9 mouse cellular contexts compared by ENCODE assay signal in the genomic region with DNA sequence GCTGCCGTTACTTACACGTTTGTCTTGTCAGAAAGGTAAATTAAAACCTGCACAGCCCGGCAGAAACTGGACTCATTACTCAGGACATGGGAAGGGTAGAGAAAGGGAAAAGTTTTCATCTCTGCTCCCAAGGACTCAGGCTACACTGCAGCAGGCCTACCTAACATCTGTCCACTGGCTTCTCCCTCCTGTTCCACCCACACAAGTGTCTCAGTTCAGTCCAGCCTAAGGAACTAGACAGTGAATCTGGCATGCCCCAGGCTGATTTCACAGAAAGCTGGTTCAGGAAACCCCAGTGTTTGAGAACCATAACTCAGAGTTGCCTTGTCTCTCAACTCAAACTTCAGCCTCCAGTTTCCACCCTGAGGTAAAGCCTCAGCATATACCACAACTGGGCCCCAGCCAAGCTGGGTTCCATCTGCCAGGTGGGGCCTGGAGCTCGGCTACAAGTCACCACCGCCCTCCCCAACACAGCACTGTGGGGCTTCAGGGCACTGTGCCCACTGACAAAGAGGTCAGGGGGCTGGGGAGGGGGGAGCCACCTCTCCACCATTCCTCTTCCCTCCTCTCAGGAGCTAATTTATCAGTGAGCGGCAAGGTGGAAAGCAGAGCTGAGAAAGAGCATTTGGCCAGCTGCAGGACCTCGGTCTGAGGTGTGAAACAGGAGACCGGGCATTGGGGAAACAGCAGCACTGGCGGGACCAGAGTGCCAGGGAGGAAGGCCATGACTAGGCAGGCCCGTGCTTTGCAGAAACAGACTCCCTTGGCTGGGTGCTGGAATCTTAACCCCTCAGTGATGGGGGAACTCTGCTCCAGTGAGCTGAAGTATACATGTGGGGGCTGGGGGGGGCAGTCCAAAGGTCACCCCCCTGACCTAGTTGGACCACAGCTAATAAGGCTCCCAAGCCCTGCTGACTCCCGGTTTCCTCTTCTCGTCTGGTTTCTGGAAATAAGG. TPM values are rescaled to one million over a fixed set of nuclear protein-coding genes. Genes with fewer than 3 reads are reported as not detected.
DNase-seq lines count a peak whose midpoint lies in the region; ATAC-seq lines count a peak whose summit lies in the region.
"Had no signal": no experiment of that assay in that cellular context is flagged by ENCODE, and none has a peak within 500 bp of the region (broad histone marks: within the 10 kb centered on the region; RNA-seq: fewer than 3 reads in every experiment).

No protein-coding gene starts in this region.

- no peaks in the 10 kb centered on the region for H3K27me3 ChIP-seq in hindbrain, embryonic 16.5 days (replicated peaks; ENCODE audit: control insufficient read depth, insufficient read depth, low read length)
- H3K27me3 ChIP-seq in liver, embryonic 13.5 days: no peaks in the 10 kb centered on the region

- no peak overlapping the region for H3K4me3 ChIP-seq in hindbrain, embryonic 16.5 days (ENCODE audit: low read length)
- no peak overlapping the region for H3K4me3 ChIP-seq in liver, embryonic 13.5 days (replicated peaks)

- H3K9me3 ChIP-seq in hindbrain, embryonic 16.5 days (ENCODE audit: control insufficient read depth, low read length): no peaks in the 10 kb centered on the region
- H3K9me3 ChIP-seq in liver, embryonic 13.5 days (replicated peaks): no peaks in the 10 kb centered on the region

- no peak overlapping the region for H3K4me2 ChIP-seq in hindbrain, embryonic 16.5 days (ENCODE audit: low read length)
- H3K4me2 ChIP-seq in liver, embryonic 13.5 days: no peak overlapping the region

- ATAC-seq in common myeloid progenitor, adult 5-6 weeks (replicated peaks; ENCODE audit: low read depth, poor library complexity, severe bottlenecking): peak; percentile 42; the same call in 1 of the 2 replicates
- no peak for ATAC-seq in hindbrain, embryonic 16.5 days
- no peak for ATAC-seq in liver, embryonic 13.5 days (ENCODE audit: low read depth)
- no peak for ATAC-seq in activated CD4-positive, CD25-positive, alpha-beta regulatory T cell, adult 4 months

- H3K9ac ChIP-seq in hindbrain, embryonic 16.5 days (ENCODE audit: low read depth, low read length): no peak overlapping the region
- H3K9ac ChIP-seq in liver, embryonic 13.5 days: no peak overlapping the region

- WGBS in hindbrain, embryonic 16.5 days: 58% methylated on average over 12 of the region's 12 CpGs
- 55% methylated on average over 12 of the region's 12 CpGs for WGBS in liver, embryonic 13.5 days (ENCODE audit: insufficient replicate concordance)

- H3K36me3 ChIP-seq in hindbrain, embryonic 16.5 days (ENCODE audit: control insufficient read depth, insufficient read depth, low read length): no peaks in the 10 kb centered on the region
- no peaks in the 10 kb centered on the region for H3K36me3 ChIP-seq in liver, embryonic 13.5 days

- peaks cover 15% of the 10 kb centered on the region for H3K4me1 ChIP-seq in hindbrain, embryonic 16.5 days (ENCODE audit: control insufficient read depth, insufficient read depth, low read depth, low read length)
- H3K4me1 ChIP-seq in liver, embryonic 13.5 days (replicated peaks): peaks cover 85% of the 10 kb centered on the region

- H3K27ac ChIP-seq in hindbrain, embryonic 16.5 days (ENCODE audit: low read depth, low read length): peak overlapping the region; percentile 13; the same call in 1 of the 2 replicates
- peak overlapping the region; percentile 63 for H3K27ac ChIP-seq in liver, embryonic 13.5 days
- H3K27ac ChIP-seq: macrophage had no signal

- DNase-seq in left cerebral cortex, postnatal 4 days: peak; percentile 45
- DNase-seq in left cerebral cortex, postnatal 36 days (ENCODE audit: low spot score in 2 of 2): no peak
- no peak for DNase-seq in liver, embryonic 13.5 days
- no peak for DNase-seq in ovary, postnatal 14 days (ENCODE audit: low spot score)
- DNase-seq in frontal cortex, postnatal 10 days (ENCODE audit: low spot score in 2 of 2): no peak

- intact Hi-C loops in left cerebral cortex, postnatal 4 days (cut with DNase I): no loop called here
- intact Hi-C loops in left cerebral cortex, postnatal 36 days (cut with DNase I): loop anchor here (2.0 kb wide), 1 partner anchor 14 kb away; no protein-coding TSS in a partner anchor

RNA-seq across cellular contexts. Expression of a gene that starts 34.5 kb away (rescaled TPM):
- 1 to 10 TPM; 6.0 to 6.4 TPM for total RNA-seq in left cerebral cortex, postnatal 4 days (2021)
- total RNA-seq in left cerebral cortex, postnatal 36 days (2021): 10 to 100 TPM; 47.5 to 52.3 TPM
- 2.4 and 5.3 TPM in 2 replicates for total RNA-seq in common myeloid progenitor, adult 5-6 weeks (2017)
- polyA plus RNA-seq in hindbrain, embryonic 16.5 days (2015; fragmentation: Nextera tagmentation; extraction: Ambion mirVana): 4.0 and 4.1 TPM in 2 replicates
- polyA plus RNA-seq in liver, embryonic 13.5 days (2015; fragmentation: Nextera tagmentation; extraction: Ambion mirVana): 1.2 and 1.5 TPM in 2 replicates
- polyA plus RNA-seq in activated CD4-positive, CD25-positive, alpha-beta regulatory T cell, adult 4 months (2017; shearing (Covaris generic)): 1 to 10 TPM; 5.0 to 8.5 TPM
